ENCODE assay signal across 12 mouse cellular contexts in the genomic region with DNA sequence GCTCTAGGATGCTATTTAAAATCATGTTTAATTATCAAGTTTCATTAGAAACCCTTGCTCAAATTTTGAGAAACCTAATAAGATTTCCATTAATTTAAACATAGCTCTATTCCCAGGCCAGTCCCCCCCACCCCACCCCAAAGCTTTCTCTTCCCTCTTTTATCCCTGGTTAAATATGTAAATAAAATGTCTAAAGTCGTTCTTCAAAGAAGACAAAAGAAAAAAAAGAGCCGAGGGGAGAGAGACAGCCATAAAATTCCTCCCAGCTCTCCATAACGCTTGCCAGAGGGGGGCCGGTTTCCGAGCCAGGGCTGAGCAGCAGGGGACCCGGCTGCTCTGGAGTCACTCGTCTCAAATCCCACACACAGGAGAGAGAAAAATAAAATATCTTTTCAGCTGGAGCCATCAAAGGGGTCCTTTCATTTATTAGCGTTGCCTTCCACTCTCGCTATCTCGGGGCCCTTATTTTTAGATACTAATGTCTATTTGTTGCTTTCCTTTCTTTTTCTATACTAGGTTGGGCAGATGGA. TPM values are rescaled to one million over a fixed set of nuclear protein-coding genes. Genes with fewer than 3 reads are reported as not detected.
DNase-seq lines count a peak whose midpoint lies in the region; ATAC-seq and TF ChIP-seq lines count a peak whose summit lies in the region.
"Had no signal": no experiment of that assay in that cellular context is flagged by ENCODE, and none has a peak within 500 bp of the region (broad histone marks: within the 10 kb centered on the region; RNA-seq: fewer than 3 reads in every experiment).

No protein-coding gene starts in this region.

- no peak for DNase-seq in intestine, embryonic 14.5 days (ENCODE audit: low spot score)
- no peak for DNase-seq in left cerebral cortex, adult 18-20 months (ENCODE audit: low spot score in 2 of 2)
- DNase-seq in thymus, postnatal 36 days = no peak
- DNase-seq in liver = no peak
- DNase-seq: adrenal gland, postnatal 25 days; heart, postnatal 4 days had no signal

- no peak for ATAC-seq in intestine, embryonic 14.5 days (replicated peaks; ENCODE audit: low FRiP score, low TSS enrichment, low read depth)
- ATAC-seq in intestine, postnatal 0 days = no peak
- ATAC-seq in embryonic facial prominence, embryonic 13.5 days (ENCODE audit: insufficient number of reproducible peaks, insufficient read depth, low FRiP score, low TSS enrichment, low read depth) = no peak
- ATAC-seq in hindbrain, embryonic 12.5 days (ENCODE audit: low FRiP score) = no peak
- ATAC-seq in midbrain, embryonic 16.5 days = no peak
- ATAC-seq: liver, embryonic 12.5 days had no signal

- peak overlapping the region; percentile 88 for H3K4me2 ChIP-seq in intestine, embryonic 14.5 days (ENCODE audit: low read length)
- no peak overlapping the region for H3K4me2 ChIP-seq in intestine, postnatal 0 days (replicated peaks; ENCODE audit: low read depth)
- peak overlapping the region; percentile 89 for H3K4me2 ChIP-seq in embryonic facial prominence, embryonic 13.5 days
- peak overlapping the region; percentile 92 for H3K4me2 ChIP-seq in hindbrain, embryonic 12.5 days (replicated peaks)
- H3K4me2 ChIP-seq in midbrain, embryonic 16.5 days (ENCODE audit: low read length) = peak overlapping the region; percentile 97

- H3K9ac ChIP-seq in intestine, embryonic 14.5 days (ENCODE audit: low read length) = no peak overlapping the region
- no peak overlapping the region for H3K9ac ChIP-seq in intestine, postnatal 0 days (ENCODE audit: low read depth, low read length)
- 0 out of 2 replicates have a peak overlapping the region, but pooled peaks have one; percentile 88 for H3K9ac ChIP-seq in embryonic facial prominence, embryonic 13.5 days
- H3K9ac ChIP-seq in hindbrain, embryonic 12.5 days = peak overlapping the region; percentile 80; the same call in 1 of the 2 replicates
- H3K9ac ChIP-seq in midbrain, embryonic 16.5 days (ENCODE audit: low read depth, low read length) = no peak overlapping the region; the same call in 1 of the 2 replicates
- H3K9ac ChIP-seq: liver, embryonic 12.5 days had no signal

- no peaks in the 10 kb centered on the region for H3K9me3 ChIP-seq in intestine, embryonic 14.5 days (ENCODE audit: control insufficient read depth, low read length)
- H3K9me3 ChIP-seq in intestine, postnatal 0 days (ENCODE audit: control insufficient read depth) = no peaks in the 10 kb centered on the region
- H3K9me3 ChIP-seq in embryonic facial prominence, embryonic 13.5 days = no peaks in the 10 kb centered on the region
- H3K9me3 ChIP-seq in hindbrain, embryonic 12.5 days (replicated peaks) = no peaks in the 10 kb centered on the region
- no peaks in the 10 kb centered on the region for H3K9me3 ChIP-seq in midbrain, embryonic 16.5 days (replicated peaks; ENCODE audit: control insufficient read depth, low read length, poor library complexity, severe bottlenecking)
- H3K9me3 ChIP-seq: liver, embryonic 12.5 days had no signal

- no peak for TF ChIP-seq CTCF in intestine, postnatal 0 days (IDR thresholded peaks at IDR 0.05; ENCODE audit: low read depth)

- H3K4me3 ChIP-seq in intestine, embryonic 14.5 days (ENCODE audit: low read depth, low read length) = no peak overlapping the region; the same call in 1 of the 2 replicates
- no peak overlapping the region for H3K4me3 ChIP-seq in intestine, postnatal 0 days (ENCODE audit: low read depth, low read length)
- H3K4me3 ChIP-seq in embryonic facial prominence, embryonic 13.5 days = peak overlapping the region; percentile 74
- peak overlapping the region; percentile 79 for H3K4me3 ChIP-seq in hindbrain, embryonic 12.5 days
- H3K4me3 ChIP-seq in midbrain, embryonic 16.5 days (ENCODE audit: low read depth, low read length) = peak overlapping the region; percentile 51; the same call in 1 of the 2 replicates
- H3K4me3 ChIP-seq: liver, embryonic 12.5 days had no signal

- H3K4me1 ChIP-seq in intestine, embryonic 14.5 days (replicated peaks; ENCODE audit: control insufficient read depth, insufficient read depth, low read length) = peaks cover 15% of the 10 kb centered on the region; the same call in 1 of the 2 replicates
- H3K4me1 ChIP-seq in intestine, postnatal 0 days (replicated peaks; ENCODE audit: control insufficient read depth, insufficient read depth, low read length) = 0 out of 2 replicates have a peak, but pooled peaks cover 2% of the 10 kb centered on the region
- H3K4me1 ChIP-seq in embryonic facial prominence, embryonic 13.5 days = peaks cover 65% of the 10 kb centered on the region
- peaks cover 58% of the 10 kb centered on the region for H3K4me1 ChIP-seq in hindbrain, embryonic 12.5 days
- peaks cover 33% of the 10 kb centered on the region; the same call in 1 of the 2 replicates for H3K4me1 ChIP-seq in midbrain, embryonic 16.5 days (ENCODE audit: control insufficient read depth, insufficient read depth, low read length)

- H3K36me3 ChIP-seq in intestine, embryonic 14.5 days (ENCODE audit: control insufficient read depth, insufficient read depth, low read length) = no peaks in the 10 kb centered on the region
- H3K36me3 ChIP-seq in intestine, postnatal 0 days (ENCODE audit: control insufficient read depth, insufficient read depth) = no peaks in the 10 kb centered on the region
- H3K36me3 ChIP-seq in embryonic facial prominence, embryonic 13.5 days = no peaks in the 10 kb centered on the region
- H3K36me3 ChIP-seq in hindbrain, embryonic 12.5 days = no peaks in the 10 kb centered on the region
- H3K36me3 ChIP-seq in midbrain, embryonic 16.5 days (ENCODE audit: control insufficient read depth, insufficient read depth, low read length) = no peaks in the 10 kb centered on the region
- H3K36me3 ChIP-seq: G1E; liver, embryonic 12.5 days had no signal

- WGBS in intestine, embryonic 14.5 days = 2% methylated on average over 10 of the region's 10 CpGs
- 10% methylated on average over 10 of the region's 10 CpGs for WGBS in intestine, postnatal 0 days
- 2% methylated on average over 10 of the region's 10 CpGs for WGBS in embryonic facial prominence, embryonic 13.5 days
- WGBS in hindbrain, embryonic 12.5 days = under 1% methylated on average over 10 of the region's 10 CpGs
- WGBS in midbrain, embryonic 16.5 days = 1% methylated on average over 10 of the region's 10 CpGs

- H3K27me3 ChIP-seq in intestine, embryonic 14.5 days (replicated peaks; ENCODE audit: control insufficient read depth, insufficient read depth, low read length) = peaks cover 66% of the 10 kb centered on the region
- H3K27me3 ChIP-seq in intestine, postnatal 0 days (replicated peaks; ENCODE audit: control insufficient read depth, insufficient read depth, low read length) = peaks cover 64% of the 10 kb centered on the region
- peaks cover 15% of the 10 kb centered on the region for H3K27me3 ChIP-seq in embryonic facial prominence, embryonic 13.5 days
- peaks cover 24% of the 10 kb centered on the region for H3K27me3 ChIP-seq in hindbrain, embryonic 12.5 days
- peaks cover 16% of the 10 kb centered on the region; the same call in 1 of the 2 replicates for H3K27me3 ChIP-seq in midbrain, embryonic 16.5 days (ENCODE audit: control insufficient read depth, insufficient read depth, low read depth, low read length)

- no peak overlapping the region for H3K27ac ChIP-seq in intestine, embryonic 14.5 days (ENCODE audit: low read depth)
- H3K27ac ChIP-seq in intestine, postnatal 0 days (ENCODE audit: low read depth, low read length) = no peak overlapping the region
- H3K27ac ChIP-seq in embryonic facial prominence, embryonic 13.5 days = peak overlapping the region; percentile 96
- peak overlapping the region; percentile 87 for H3K27ac ChIP-seq in hindbrain, embryonic 12.5 days
- H3K27ac ChIP-seq in midbrain, embryonic 16.5 days (ENCODE audit: low read length) = peak overlapping the region; percentile 76
- H3K27ac ChIP-seq: liver, embryonic 12.5 days had no signal

RNA-seq across cellular contexts. Expression of a gene that starts 2.4 kb away (rescaled TPM):
- polyA plus RNA-seq in intestine, embryonic 14.5 days (2014; fragmentation: Nextera tagmentation; extraction: Ambion mirVana) = 2.4 and 3.0 TPM in 2 replicates
- polyA plus RNA-seq in intestine, postnatal 0 days (2015; fragmentation: Nextera tagmentation; extraction: Ambion mirVana) = 0.16 and 0.21 TPM in 2 replicates
- polyA plus RNA-seq in embryonic facial prominence, embryonic 13.5 days (2015; fragmentation: Nextera tagmentation; extraction: Ambion mirVana) = 9.2 and 12.6 TPM in 2 replicates
- 13.3 and 16.5 TPM in 2 replicates for polyA plus RNA-seq in hindbrain, embryonic 12.5 days (2016; fragmentation: Nextera tagmentation; extraction: Ambion mirVana)
- 4.5 and 5.3 TPM in 2 replicates for polyA plus RNA-seq in midbrain, embryonic 16.5 days (2015; fragmentation: Nextera tagmentation; extraction: Ambion mirVana)
- 1 to 10 TPM; 1.7 to 1.8 TPM for total RNA-seq in left cerebral cortex, adult 18-20 months (2021)
- polyA plus RNA-seq: G1E had no signal

Comparison
In these comparisons a context has a peak if more than half of its experiments do, and no peak if none do; other contexts are left out.
1. H3K27ac ChIP-seq: peak in embryonic facial prominence, embryonic 13.5 days (single experiment), hindbrain, embryonic 12.5 days (single experiment) and midbrain, embryonic 16.5 days (single experiment); none in intestine, embryonic 14.5 days (single experiment) and intestine, postnatal 0 days (single experiment).
2. H3K4me3 ChIP-seq: peak in embryonic facial prominence, embryonic 13.5 days (single experiment), hindbrain, embryonic 12.5 days (single experiment) and midbrain, embryonic 16.5 days (single experiment); none in intestine, embryonic 14.5 days (single experiment) and intestine, postnatal 0 days (single experiment).
3. H3K9ac ChIP-seq: peak in embryonic facial prominence, embryonic 13.5 days (single experiment) and hindbrain, embryonic 12.5 days (single experiment); none in intestine, embryonic 14.5 days (single experiment), intestine, postnatal 0 days (single experiment) and midbrain, embryonic 16.5 days (single experiment).